Mouse (Mus musculus) CH12.LX (cell line): ENCODE measurements around the gene Il2rb. TPM values are rescaled to one million over a fixed set of nuclear protein-coding genes. Genes with fewer than 3 reads are reported as not detected.

Experiments
- DNase-seq: peaks from one replicate; pipeline ENCODE4 v3.0.0-alpha.2; 2013; ENCODE audit errors: extremely low read depth
- H3K27ac ChIP-seq: 2 replicates; pipeline ENCODE4 v1.5.1; 2012; ENCODE audit warnings: low read depth, mild to moderate bottlenecking, control low read depth, moderate library complexity; ENCODE audit not compliant: insufficient read depth
- H3K27me3 ChIP-seq: replicated peaks from 2 replicates; pipeline ENCODE3; 2012; ENCODE audit warnings: inconsistent platforms
- H3K36me3 ChIP-seq, 2 experiments: replicated peaks in 1 of 2; 2 replicates each; pipeline versions ENCODE3 to v1.6.1; 2012; ENCODE audit warnings: inconsistent platforms in 1 of 2, low read length in 1 of 2, mild to moderate bottlenecking in 1 of 2, mixed read lengths in 1 of 2, moderate library complexity in 1 of 2; ENCODE audit not compliant: control insufficient read depth in 1 of 2, insufficient read depth in 1 of 2
- H3K4me1 ChIP-seq, 2 experiments: 2 replicates each; pipeline ENCODE4 v1.6.1; 2012; ENCODE audit warnings: inconsistent platforms in 1 of 2, moderate library complexity in 1 of 2; ENCODE audit not compliant: insufficient read depth in 2 of 2, control insufficient read depth in 1 of 2
- H3K4me2 ChIP-seq: 2 replicates; pipeline ENCODE4 v1.6.1; 2012; ENCODE audit warnings: low read depth, mild to moderate bottlenecking, control low read depth; ENCODE audit not compliant: poor library complexity, insufficient read depth, severe bottlenecking
- H3K4me3 ChIP-seq, 3 experiments: fragments of 150-350 bp in 1 of 3; sonication (generic) in 1 of 3; replicated peaks in 1 of 3; 2 replicates each; pipeline versions ENCODE3 to v1.5.1; 2011 to 2012; ENCODE audit warnings: low read depth in 2 of 3, low read length in 2 of 3, mild to moderate bottlenecking in 2 of 3, moderate library complexity in 2 of 3, control low read depth in 1 of 3, improper control_type of control experiment in 1 of 3, inconsistent platforms in 1 of 3, mixed read lengths in 1 of 3; ENCODE audit not compliant: poor library complexity in 1 of 3
- H3K79me2 ChIP-seq: replicated peaks from 2 replicates; pipeline ENCODE4 v1.6.1; 2012; ENCODE audit warnings: mild to moderate bottlenecking, moderate library complexity; ENCODE audit not compliant: control insufficient read depth, poor library complexity, insufficient read depth, severe bottlenecking; ENCODE audit errors: extremely low read depth
- H3K9ac ChIP-seq: 2 replicates; pipeline ENCODE4 v1.6.1; 2012; ENCODE audit warnings: low read depth, mild to moderate bottlenecking, control low read depth, moderate library complexity; ENCODE audit not compliant: insufficient read depth
- H3K9me3 ChIP-seq: replicated peaks from 2 replicates; pipeline ENCODE3; 2012; ENCODE audit warnings: low read length, inconsistent platforms, mixed read lengths
- BHLHE40 ChIP-seq: IDR thresholded peaks from 2 replicates; pipeline ENCODE4 v1.6.1; 2011; ENCODE audit warnings: mild to moderate bottlenecking, low read depth, low read length, improper control_type of control experiment
- CTCF ChIP-seq, 2 experiments: IDR thresholded peaks in 1 of 2; conservative IDR thresholded peaks in 1 of 2; 2 replicates each; pipeline ENCODE4 v1.5.1; 2011 to 2012; ENCODE audit warnings: low read depth in 2 of 2, low read length in 2 of 2, improper control_type of control experiment in 1 of 2, inconsistent platforms in 1 of 2, mild to moderate bottlenecking in 1 of 2, moderate library complexity in 1 of 2
- ELF1 ChIP-seq: IDR thresholded peaks from 2 replicates; pipeline ENCODE4 v1.6.1; 2014; ENCODE audit warnings: low read depth, mild to moderate bottlenecking, inconsistent platforms, low read length, improper control_type of control experiment
- ETS1 ChIP-seq: conservative IDR thresholded peaks from 2 replicates; pipeline ENCODE4 v1.6.1; 2012; ENCODE audit warnings: low read depth, mild to moderate bottlenecking, inconsistent platforms, low read length, improper control_type of control experiment, moderate library complexity
- GABPA ChIP-seq: IDR thresholded peaks from 2 replicates; pipeline ENCODE4 v1.6.1; 2012; ENCODE audit warnings: low read depth, low read length, improper control_type of control experiment, inconsistent platforms; ENCODE audit not compliant: insufficient replicate concordance
- IRF4 ChIP-seq: IDR thresholded peaks from 2 replicates; pipeline ENCODE4 v1.6.1; 2014; ENCODE audit warnings: low read depth, mild to moderate bottlenecking, inconsistent platforms, low read length, improper control_type of control experiment
- JUN ChIP-seq: IDR thresholded peaks from 2 replicates; pipeline ENCODE4 v1.6.1; 2011; ENCODE audit warnings: low read depth, mild to moderate bottlenecking, low read length, improper control_type of control experiment, moderate library complexity; ENCODE audit not compliant: insufficient read depth
- JUND ChIP-seq: conservative IDR thresholded peaks from 2 replicates; pipeline ENCODE4 v1.6.1; 2011; ENCODE audit warnings: low read depth, low read length, improper control_type of control experiment
- MEF2A ChIP-seq: IDR thresholded peaks from 2 replicates; pipeline ENCODE4 v1.6.1; 2014; ENCODE audit warnings: low read depth, mild to moderate bottlenecking, inconsistent platforms, low read length, improper control_type of control experiment, borderline replicate concordance
- MYC ChIP-seq: IDR thresholded peaks from 2 replicates; pipeline ENCODE4 v1.6.1; 2011; ENCODE audit warnings: low read depth, mild to moderate bottlenecking, improper control_type of control experiment, low read length
- POLR2A ChIP-seq: IDR thresholded peaks from 2 replicates; pipeline ENCODE4 v1.6.1; 2011; ENCODE audit warnings: low read depth, mild to moderate bottlenecking, improper control_type of control experiment, low read length
- POLR2AphosphoS2 ChIP-seq: IDR thresholded peaks from 2 replicates; pipeline ENCODE4 v1.6.1; 2011; ENCODE audit warnings: low read depth, low read length, improper control_type of control experiment
- RCOR1 ChIP-seq: conservative IDR thresholded peaks from 2 replicates; pipeline ENCODE4 v1.6.1; 2012; ENCODE audit warnings: low read depth, mild to moderate bottlenecking, inconsistent platforms, low read length, improper control_type of control experiment
- UBTF ChIP-seq: IDR thresholded peaks from 2 replicates; pipeline ENCODE4 v1.6.1; 2012; ENCODE audit warnings: low read depth, mild to moderate bottlenecking, inconsistent platforms, low read length, improper control_type of control experiment, moderate library complexity
- USF2 ChIP-seq: conservative IDR thresholded peaks from 2 replicates; pipeline ENCODE4 v1.6.1; 2011; ENCODE audit warnings: low read depth, low read length, improper control_type of control experiment
- ZMIZ1 ChIP-seq: IDR thresholded peaks from 2 replicates; pipeline ENCODE4 v1.6.1; 2012; ENCODE audit warnings: low read depth, mild to moderate bottlenecking, inconsistent platforms, low read length, improper control_type of control experiment
- dilution Hi-C: fragments of 300-500 bp; cut with MboI; formaldehyde crosslinking; loops from 2 replicates; pipeline ENCODE4 v1.14.3; 2020; ENCODE audit warnings: low sequenced_read_pairs; ENCODE audit not compliant: extremely low pct_unique_long_range_greater_than_20kb, extremely low pct_ligation_motif_present
- in situ Hi-C: fragments of 300-500 bp; cut with MboI; formaldehyde crosslinking; loops from 3 replicates; pipeline ENCODE4 v1.14.3; 2019; ENCODE audit warnings: low sequenced_read_pairs, low pct_ligation_motif_present, low pct_unique_long_range_greater_than_20kb, mixed read lengths
- polyA plus RNA-seq: library from polyadenylated mRNA; unstranded; fragments of >175 nt; gene quantifications from 2 replicates; pipeline ENCODE4 v1.2.1, GENCODE M21; 2012; ENCODE audit warnings: low read depth; ENCODE audit not compliant: insufficient read length
- total RNA-seq, 2 experiments: library from RNA; depleted of rRNA; stranded (reverse); fragments of 300-350 nt in 1 of 2; fragments of >200 nt in 1 of 2; gene quantifications; 2 replicates each; pipeline ENCODE4 v1.2.3; 2012 to 2014

The Il2rb gene
- total and polyA plus RNA-seq, 3 experiments: 31.2 to 60.0 (median 32.1) TPM

DNA sequence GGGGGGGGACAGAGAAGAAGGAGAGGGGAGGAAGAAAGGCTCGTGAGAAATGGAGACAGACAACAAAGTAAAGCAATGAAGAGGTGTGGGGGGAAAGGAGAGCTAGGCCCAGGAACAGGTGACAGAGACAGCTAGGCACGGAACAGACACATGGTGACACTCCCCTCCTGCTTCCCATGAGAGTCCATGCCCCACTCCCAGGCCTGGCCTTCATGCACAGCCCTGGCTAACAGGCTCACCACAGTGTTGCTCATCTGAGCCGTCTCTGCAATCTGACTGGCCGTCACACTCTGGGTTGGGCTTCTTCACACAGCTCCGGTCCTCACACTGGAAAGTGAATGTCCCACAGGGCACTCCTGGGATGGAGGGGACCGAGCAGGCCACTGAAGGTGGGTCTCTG lies 51.2 kb downstream of the Il2rb start:
- Histone ChIP-seq H3K4me2 (no peak overlapping the region), H3K27ac (no peak overlapping the region), H3K79me2 (no peaks in the 10 kb centered on the region), H3K36me3 (no peaks in the 10 kb centered on the region), H3K9ac (no peak overlapping the region), H3K27me3 (peaks cover 9% of the 10 kb centered on the region), H3K9me3 (no peaks in the 10 kb centered on the region), H3K4me3 (no peak overlapping the region), H3K4me1 (peaks cover 13 to 46% of the 10 kb centered on the region in 2 experiments)
- DNase-seq: no peak
- in situ Hi-C loops (loop anchor here (10.0 to 25.0 kb wide), 2 partner anchors 91 to 293 kb away; partner anchors contain the start of gene C1qtnf6), dilution Hi-C loops (no loop called here)
- no peak for TF ChIP-seq BHLHE40
- TF ChIP-seq IRF4: no peak
- no peak for TF ChIP-seq USF2
- TF ChIP-seq GABPA: no peak
- TF ChIP-seq ELF1: no peak
- TF ChIP-seq MEF2A: no peak
- no peak for TF ChIP-seq JUND
- TF ChIP-seq CTCF (conservative IDR thresholded peaks at IDR 0.05 in 1 of 2, IDR thresholded peaks at IDR 0.05 in 1 of 2; ENCODE audit: low read depth in 2 of 2, low read length in 2 of 2): no peak
- no peak for TF ChIP-seq UBTF
- no peak for TF ChIP-seq POLR2AphosphoS2
- no peak for TF ChIP-seq MYC

DNA sequence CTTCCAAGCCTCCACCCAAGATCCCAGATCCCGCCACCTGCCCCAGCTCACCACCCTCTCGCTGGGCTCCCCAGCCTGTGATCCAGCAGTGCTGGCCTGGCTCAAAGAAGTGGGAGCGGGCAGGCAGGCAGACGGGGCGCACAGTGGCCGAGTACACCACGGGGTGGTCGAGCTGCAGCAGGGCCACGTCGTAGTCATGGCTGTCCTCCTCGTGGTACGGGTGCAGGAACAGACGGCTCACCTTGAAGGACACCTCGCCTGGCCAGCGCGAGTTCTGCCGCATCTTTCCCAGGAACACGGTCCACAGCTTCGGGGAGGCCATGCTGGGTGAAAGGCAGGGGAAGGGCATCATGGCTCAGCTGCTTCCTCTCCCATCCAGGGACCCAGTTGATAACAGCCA lies 52.8 kb downstream of the Il2rb start:
- TF ChIP-seq ZMIZ1: no peak
- no peak for TF ChIP-seq ETS1
- TF ChIP-seq RCOR1: no peak
- TF ChIP-seq JUN: no peak
- no peak for TF ChIP-seq POLR2A
- no peak for TF ChIP-seq MEF2A
- TF ChIP-seq, all 38 proteins: peak for 0
- Histone ChIP-seq H3K27me3 (peaks cover 25% of the 10 kb centered on the region), H3K4me3 (no peak overlapping the region), H3K27ac (no peak overlapping the region), H3K4me2 (no peak overlapping the region), H3K36me3 (no peaks in the 10 kb centered on the region), H3K9me3 (no peaks in the 10 kb centered on the region), H3K79me2 (no peaks in the 10 kb centered on the region), H3K4me1 (peaks cover 13 to 36% of the 10 kb centered on the region in 2 experiments), H3K9ac (no peak overlapping the region)
- no peak for DNase-seq
- dilution Hi-C loops (no loop called here), in situ Hi-C loops (loop anchor here (10.0 to 25.0 kb wide), 2 partner anchors 93 to 295 kb away; partner anchors contain the start of gene C1qtnf6)
